In genomic region chr14:7901484-7902240, GRCm38 (mm10) we compare ENCODE assay signal across 17 mouse cellular contexts. TPM values are rescaled to one million over a fixed set of nuclear protein-coding genes. Genes with fewer than 3 reads are reported as not detected.
DNase-seq lines count a peak whose midpoint lies in the region; ATAC-seq lines count a peak whose summit lies in the region.
"Had no signal": no experiment of that assay in that cellular context is flagged by ENCODE, and none has a peak within 500 bp of the region (broad histone marks: within the 10 kb centered on the region; RNA-seq: fewer than 3 reads in every experiment).

No protein-coding gene starts in this region.

- no peak for DNase-seq in forebrain, embryonic 11.5 days (ENCODE audit: low spot score)
- no peak for DNase-seq in neural tube, embryonic 11.5 days (ENCODE audit: low spot score)
- no peak for DNase-seq in neural tube, embryonic 10.5 days (ENCODE audit: extremely low spot score, low spot score)
- no peak for DNase-seq in limb, embryonic 10.5 days (ENCODE audit: low spot score)
- no peak for DNase-seq in left cerebral cortex, postnatal 4 days
- no peak for DNase-seq in thymus, adult 18-20 months
- DNase-seq: embryo, embryonic 11 days; spleen, adult 18-20 months; thymus, postnatal 25 days had no signal

- H3K27ac ChIP-seq in forebrain, embryonic 15.5 days (replicated peaks) = no peak overlapping the region
- no peak overlapping the region for H3K27ac ChIP-seq in forebrain, embryonic 11.5 days (ENCODE audit: low read depth, low read length)
- 0 out of 2 replicates have a peak overlapping the region, but pooled peaks have one; percentile 27 for H3K27ac ChIP-seq in neural tube, embryonic 11.5 days (ENCODE audit: low read depth, low read length)
- peak overlapping the region; percentile 79 for H3K27ac ChIP-seq in limb, embryonic 10.5 days
- peak overlapping the region; percentile 26; the same call in 1 of the 2 replicates for H3K27ac ChIP-seq in stomach, embryonic 16.5 days (ENCODE audit: low read length)

- H3K4me1 ChIP-seq in forebrain, embryonic 15.5 days = peaks cover 3% of the 10 kb centered on the region; the same call in 1 of the 2 replicates
- H3K4me1 ChIP-seq in forebrain, embryonic 11.5 days (replicated peaks; ENCODE audit: control insufficient read depth, insufficient read depth, low read length) = no peaks in the 10 kb centered on the region
- H3K4me1 ChIP-seq in neural tube, embryonic 11.5 days (ENCODE audit: control insufficient read depth, insufficient read depth, low read length) = no peaks in the 10 kb centered on the region
- H3K4me1 ChIP-seq in limb, embryonic 10.5 days = peaks cover 53% of the 10 kb centered on the region
- H3K4me1 ChIP-seq in stomach, embryonic 16.5 days (ENCODE audit: control insufficient read depth, insufficient read depth, low read length) = peaks cover 23% of the 10 kb centered on the region

- peaks cover 31% of the 10 kb centered on the region for H3K36me3 ChIP-seq in forebrain, embryonic 15.5 days
- H3K36me3 ChIP-seq in forebrain, embryonic 11.5 days (ENCODE audit: control insufficient read depth, insufficient read depth, low read length) = no peaks in the 10 kb centered on the region; the same call in 1 of the 2 replicates
- H3K36me3 ChIP-seq in neural tube, embryonic 11.5 days (ENCODE audit: control insufficient read depth, insufficient read depth, low read length) = no peaks in the 10 kb centered on the region; the same call in 1 of the 2 replicates
- peaks cover 74% of the 10 kb centered on the region for H3K36me3 ChIP-seq in limb, embryonic 10.5 days
- 0 out of 2 replicates have a peak, but pooled peaks cover 9% of the 10 kb centered on the region for H3K36me3 ChIP-seq in stomach, embryonic 16.5 days (ENCODE audit: control insufficient read depth, insufficient read depth, low read length)

- H3K9me3 ChIP-seq in forebrain, embryonic 15.5 days = no peaks in the 10 kb centered on the region
- H3K9me3 ChIP-seq in forebrain, embryonic 11.5 days (ENCODE audit: control insufficient read depth, low read length) = no peaks in the 10 kb centered on the region
- H3K9me3 ChIP-seq in neural tube, embryonic 11.5 days (ENCODE audit: control insufficient read depth, low read length) = no peaks in the 10 kb centered on the region
- no peaks in the 10 kb centered on the region for H3K9me3 ChIP-seq in limb, embryonic 10.5 days (replicated peaks)
- no peaks in the 10 kb centered on the region for H3K9me3 ChIP-seq in stomach, embryonic 16.5 days (replicated peaks; ENCODE audit: control insufficient read depth, low read length)

- intact Hi-C loops in left cerebral cortex, postnatal 4 days (cut with DNase I) = no loop called here

- WGBS in forebrain, embryonic 15.5 days = 74% methylated on average over 12 of the region's 12 CpGs
- 84% methylated on average over 12 of the region's 12 CpGs for WGBS in forebrain, embryonic 11.5 days
- WGBS in neural tube, embryonic 11.5 days = 63% methylated on average over 12 of the region's 12 CpGs
- 78% methylated on average over 12 of the region's 12 CpGs for WGBS in limb, embryonic 10.5 days
- 81% methylated on average over 12 of the region's 12 CpGs for WGBS in stomach, embryonic 16.5 days

- peak; percentile 33; the same call in 1 of the 2 replicates for ATAC-seq in forebrain, embryonic 15.5 days (replicated peaks)
- ATAC-seq in forebrain, embryonic 11.5 days (replicated peaks; ENCODE audit: low FRiP score) = no peak
- peak; percentile 58; the same call in 1 of the 2 replicates for ATAC-seq in neural tube, embryonic 11.5 days (ENCODE audit: insufficient read depth, low FRiP score, low TSS enrichment)
- no peak for ATAC-seq in stomach, embryonic 16.5 days (ENCODE audit: insufficient read depth, low FRiP score)

- no peak overlapping the region for H3K4me3 ChIP-seq in forebrain, embryonic 15.5 days
- no peak overlapping the region for H3K4me3 ChIP-seq in forebrain, embryonic 11.5 days (ENCODE audit: low read depth, low read length)
- H3K4me3 ChIP-seq in neural tube, embryonic 11.5 days (ENCODE audit: low read depth, low read length) = no peak overlapping the region
- no peak overlapping the region for H3K4me3 ChIP-seq in limb, embryonic 10.5 days
- no peak overlapping the region for H3K4me3 ChIP-seq in stomach, embryonic 16.5 days (replicated peaks; ENCODE audit: low read length)

- no peak overlapping the region for H3K9ac ChIP-seq in forebrain, embryonic 15.5 days (replicated peaks)
- no peak overlapping the region for H3K9ac ChIP-seq in forebrain, embryonic 11.5 days (ENCODE audit: low read length)
- no peak overlapping the region for H3K9ac ChIP-seq in neural tube, embryonic 11.5 days (ENCODE audit: low read length)
- no peak overlapping the region for H3K9ac ChIP-seq in stomach, embryonic 16.5 days (ENCODE audit: low read length)

- no peak overlapping the region for H3K4me2 ChIP-seq in forebrain, embryonic 15.5 days (replicated peaks)
- H3K4me2 ChIP-seq in forebrain, embryonic 11.5 days (ENCODE audit: low read depth, low read length, severe bottlenecking) = no peak overlapping the region
- H3K4me2 ChIP-seq in neural tube, embryonic 11.5 days (ENCODE audit: low read depth) = no peak overlapping the region
- H3K4me2 ChIP-seq in stomach, embryonic 16.5 days (ENCODE audit: low read depth, low read length) = no peak overlapping the region

- no peaks in the 10 kb centered on the region for H3K27me3 ChIP-seq in forebrain, embryonic 15.5 days
- no peaks in the 10 kb centered on the region for H3K27me3 ChIP-seq in forebrain, embryonic 11.5 days (ENCODE audit: control insufficient read depth, insufficient read depth, low read length)
- no peaks in the 10 kb centered on the region for H3K27me3 ChIP-seq in neural tube, embryonic 11.5 days (ENCODE audit: control insufficient read depth, insufficient read depth, low read length)
- H3K27me3 ChIP-seq in limb, embryonic 10.5 days (ENCODE audit: low read depth, poor library complexity, severe bottlenecking) = no peaks in the 10 kb centered on the region
- no peaks in the 10 kb centered on the region for H3K27me3 ChIP-seq in stomach, embryonic 16.5 days (ENCODE audit: control insufficient read depth, insufficient read depth, low read length)

RNA-seq across cellular contexts. Expression of gene Gm45521, which starts 55.4 kb away (rescaled TPM):
- polyA plus RNA-seq in forebrain, embryonic 15.5 days (2015; fragmentation: Nextera tagmentation; extraction: Ambion mirVana) = not detected in 2 replicates
- not detected in 2 replicates for polyA plus RNA-seq in forebrain, embryonic 11.5 days (2014; fragmentation: Nextera tagmentation; extraction: Ambion mirVana)
- polyA plus RNA-seq in neural tube, embryonic 11.5 days (2014; fragmentation: Nextera tagmentation; extraction: Ambion mirVana) = not detected in 2 replicates
- not detected in 2 replicates for polyA plus RNA-seq in limb, embryonic 10.5 days (2016; fragmentation: Nextera tagmentation; extraction: Ambion mirVana)
- polyA plus RNA-seq in stomach, embryonic 16.5 days (2015; fragmentation: Nextera tagmentation; extraction: Ambion mirVana) = not detected in 2 replicates
- not detected for total RNA-seq in left cerebral cortex, postnatal 4 days (2021)
- total RNA-seq: adrenal gland, adult 18-20 months; heart, postnatal 36 days; left cerebral cortex, adult 18-20 months; megakaryocyte-erythroid progenitor cell, adult 5-6 weeks; MEL had no signal
- polyA plus RNA-seq: lung, adult 2 months had no signal

Comparison
In these comparisons a context has a peak if more than half of its experiments do, and no peak if none do; other contexts are left out.
1. ATAC-seq: peak in forebrain, embryonic 15.5 days (single experiment) and neural tube, embryonic 11.5 days (single experiment); none in forebrain, embryonic 11.5 days (single experiment) and stomach, embryonic 16.5 days (single experiment).
2. H3K27ac ChIP-seq: peak in neural tube, embryonic 11.5 days (single experiment), limb, embryonic 10.5 days (single experiment) and stomach, embryonic 16.5 days (single experiment); none in forebrain, embryonic 15.5 days (single experiment) and forebrain, embryonic 11.5 days (single experiment).